Mouse (Mus musculus): ENCODE results near the gene Mbd3.

DNA sequence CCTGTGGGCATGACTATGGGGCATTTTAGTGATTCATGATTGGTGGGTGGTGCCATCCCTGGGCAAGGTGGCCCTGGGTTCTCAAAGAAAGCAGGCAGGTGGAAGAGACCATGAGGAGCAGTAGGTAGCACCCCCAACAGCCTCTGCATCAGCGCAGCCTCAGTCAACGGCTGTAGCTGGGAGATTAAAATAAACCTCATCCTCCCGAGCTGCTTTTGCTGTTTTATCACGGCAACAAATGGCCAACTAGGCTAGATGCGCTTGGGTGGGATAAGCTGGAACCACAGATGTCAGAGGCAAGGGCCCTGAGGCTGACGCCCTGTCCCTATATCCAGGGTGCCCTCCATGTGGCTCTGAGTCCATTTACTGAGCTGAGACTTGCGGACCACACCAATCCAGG, 14.6 kb downstream of the Mbd3 start:
- TF ChIP-seq CTCF (IDR thresholded peaks at IDR 0.05; ENCODE audit: control insufficient read depth, insufficient read depth, insufficient replicate concordance, low read depth, low read length) (no peak), POLR2A (IDR thresholded peaks at IDR 0.05; ENCODE audit: control insufficient read depth, low read depth, low read length) (no peak)
